Mouse (Mus musculus) lung, adult 10 weeks (tissue): ENCODE measurements around the gene Ufd1. TPM values are rescaled to one million over a fixed set of nuclear protein-coding genes. Genes with fewer than 3 reads are reported as not detected.

Source experiments
- polyA plus RNA-seq: library from polyadenylated mRNA; stranded (reverse); fragments of 350-450 nt; fragmentation: Illumina TruSeq; extraction: RNeasy Lipid Tissue Mini Kit (QIAGEN cat#74804); gene quantifications from one replicate; pipeline ENCODE4 v1.2.3, GENCODE M21; 2014; ENCODE audit warnings: low read depth, low replicate concordance; ENCODE audit not compliant: insufficient read depth

The Ufd1 gene
- 44.7 TPM for polyA plus RNA-seq

DNA sequence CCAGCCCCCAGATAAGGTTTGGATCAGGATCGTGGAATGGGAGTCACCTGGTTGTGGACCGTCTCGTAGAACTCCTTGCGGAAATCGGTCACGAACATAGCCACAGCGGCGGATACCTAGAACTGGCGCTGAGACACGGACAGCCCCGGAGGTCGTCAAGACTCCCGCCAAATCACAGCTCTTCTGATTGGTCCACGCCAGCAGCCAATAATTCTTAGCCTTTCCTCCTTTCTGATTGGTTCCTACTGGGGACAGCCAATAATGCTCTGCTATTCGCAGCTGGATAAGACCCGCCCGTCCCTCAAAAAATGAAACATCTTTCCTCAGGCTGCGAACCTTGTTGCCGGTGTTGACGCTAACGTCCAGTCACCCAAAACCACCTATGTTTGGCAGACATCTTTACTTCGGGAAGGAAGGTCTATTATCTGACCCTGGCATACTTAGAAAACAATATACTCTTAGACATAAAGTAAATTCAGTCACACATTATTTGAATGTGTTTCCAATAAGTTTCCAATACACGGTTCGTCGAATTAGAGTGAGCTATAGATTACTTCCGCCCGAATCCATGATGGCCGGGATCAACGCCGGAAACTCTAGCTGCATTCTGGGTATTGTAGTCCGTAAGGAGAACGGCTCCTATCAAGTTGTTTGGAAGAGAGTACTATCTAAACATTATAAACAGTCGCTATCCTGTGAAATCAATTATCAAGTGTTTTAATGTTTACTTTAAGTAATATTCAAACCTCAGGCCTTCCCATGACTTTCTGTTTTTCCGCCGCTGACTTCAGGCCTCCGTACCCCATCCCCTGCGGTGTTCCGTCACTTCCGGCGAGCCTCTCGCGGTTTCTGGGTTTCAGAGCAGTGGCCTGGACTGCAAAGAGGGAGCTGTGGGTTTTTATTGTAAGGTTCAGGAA is at the start of gene Ufd1, which contains the start of gene Cdc45:
Ufd1 (plus strand) TSS at position 312 of the 917 bp plus-strand sequence.
Cdc45 (minus strand) TSS at position 520 of the 917 bp plus-strand sequence.

DNA sequence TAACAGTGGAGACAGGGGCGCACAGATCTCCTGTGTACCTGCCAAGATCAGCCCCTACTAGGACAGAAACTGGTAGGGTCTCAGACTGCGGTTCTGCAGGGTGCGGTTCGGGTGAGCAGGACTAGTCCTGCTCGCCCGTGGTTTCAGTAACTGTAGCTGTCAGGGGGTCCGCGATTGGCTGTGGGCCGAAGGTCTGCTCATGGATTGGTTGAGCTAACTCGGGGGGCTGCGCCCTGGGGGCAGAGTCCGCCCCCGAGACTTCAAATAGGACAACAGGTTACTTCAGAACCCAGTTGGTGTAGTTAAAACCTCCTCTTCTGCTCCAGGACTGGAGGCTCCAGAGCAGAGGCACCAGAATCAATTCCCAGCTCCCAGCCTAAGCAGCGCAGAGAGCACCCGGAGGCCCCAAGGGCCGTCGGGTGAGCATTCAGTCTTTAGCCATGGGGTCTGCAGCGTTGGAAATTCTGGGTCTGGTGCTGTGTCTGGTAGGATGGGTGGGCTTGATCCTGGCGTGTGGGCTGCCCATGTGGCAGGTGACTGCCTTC is 35.0 kb upstream of the Ufd1 start, which contains the start of gene Cldn5:
Cldn5 (plus strand) TSS at position 292 of the 545 bp plus-strand sequence.

DNA sequence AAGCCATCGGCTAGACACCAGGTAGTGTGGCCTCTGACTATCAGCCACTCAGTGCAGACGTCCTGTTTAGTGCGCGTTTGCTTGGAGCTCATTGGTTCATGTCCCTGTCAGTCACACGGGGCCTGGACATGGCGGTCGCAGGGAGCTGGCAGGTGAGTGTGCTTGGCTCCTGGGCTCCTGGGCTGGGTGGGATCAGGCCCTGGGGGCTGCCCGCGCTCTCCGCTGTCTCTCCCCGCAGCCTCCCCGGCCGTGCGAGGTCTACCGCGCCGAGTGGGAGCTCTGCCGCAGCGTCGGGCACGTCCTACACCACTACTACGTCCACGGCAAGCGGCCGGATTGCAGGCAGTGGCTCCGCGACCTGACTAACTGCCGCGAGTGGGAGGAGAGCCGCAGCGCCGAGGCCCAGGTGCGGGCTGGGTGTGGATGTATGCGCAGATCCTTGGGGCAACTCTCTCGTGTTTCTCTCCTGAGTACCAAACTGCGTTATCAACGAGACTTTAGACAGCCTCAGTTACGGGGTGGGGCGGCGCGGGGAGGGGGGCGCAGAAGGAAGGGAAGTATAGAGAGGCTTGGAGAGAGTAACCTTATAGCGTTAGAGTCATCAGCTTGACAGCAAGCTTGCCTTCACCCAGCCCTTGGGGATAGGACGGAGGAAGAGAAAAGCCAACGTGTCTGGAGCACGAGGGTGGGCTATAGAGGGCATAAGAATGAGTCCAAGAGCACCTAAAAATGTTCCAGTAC is 25.1 kb downstream of the Ufd1 start, which contains the start of the genes 2510002D24Rik and Gm28539:
2510002D24Rik (plus strand) TSS at position 111 of the 741 bp plus-strand sequence.
Gm28539 (plus strand) TSS at position 117 of the 741 bp plus-strand sequence.

DNA sequence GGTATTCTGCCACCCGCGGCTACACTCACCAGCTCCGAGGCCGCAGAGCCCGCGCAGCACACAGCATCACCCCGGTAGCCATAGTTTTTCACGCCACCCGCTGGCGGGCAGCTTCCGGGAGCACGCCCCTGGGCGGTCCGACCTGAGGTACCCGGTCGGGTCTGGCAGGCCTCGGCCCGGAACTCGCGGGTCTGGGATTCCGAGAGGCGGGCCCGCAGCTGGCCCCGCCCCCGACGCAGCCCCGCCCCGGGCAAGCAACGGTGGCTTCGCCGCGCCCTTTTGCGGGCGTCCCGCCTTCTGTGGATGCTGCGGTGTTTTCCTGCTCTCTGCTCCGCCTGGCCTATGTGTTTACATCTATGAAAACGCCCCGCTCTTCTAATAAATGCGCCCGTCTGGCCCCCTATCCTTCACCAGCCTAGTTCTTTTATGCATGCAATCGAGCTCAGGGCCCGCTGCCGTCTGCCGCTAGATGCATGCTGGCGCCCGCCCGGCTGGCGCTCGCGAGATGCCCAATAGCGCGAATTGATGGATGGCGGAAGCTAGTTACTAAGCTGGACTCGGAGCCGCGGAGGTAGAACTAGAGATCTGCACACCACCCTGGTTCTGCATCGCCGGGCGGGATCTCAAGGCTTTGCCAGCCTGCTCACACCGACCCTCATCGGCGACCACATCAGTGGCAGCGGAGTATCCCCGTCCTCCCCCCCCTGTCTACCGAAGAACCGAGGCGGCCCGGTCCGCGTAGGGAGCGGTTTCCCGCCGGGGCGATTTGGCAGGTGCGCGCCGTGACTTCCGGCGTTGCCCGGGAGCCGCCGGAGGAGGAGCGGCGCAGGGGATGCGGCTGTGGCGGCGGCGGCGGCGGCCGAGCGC is 65.1 kb downstream of the Ufd1 start, which contains the start of the genes Mrpl40 and Hira:
Mrpl40 (minus strand) TSS at position 421 of the 867 bp plus-strand sequence.
Hira (plus strand) TSS at position 596 of the 867 bp plus-strand sequence.

Other genes starting within 250 kb of the Ufd1 start
- gene Tbx1, start 221.1 kb upstream of the Ufd1 start, polyA plus RNA-seq: 5.0 TPM
- 1.2 TPM for gene Gp1bb, start 189.4 kb upstream of the Ufd1 start, polyA plus RNA-seq
- gene Gm49601, start 185.4 kb upstream of the Ufd1 start, polyA plus RNA-seq: 0.51 TPM
- gene Sept5, start 181.8 kb upstream of the Ufd1 start, polyA plus RNA-seq: 8.3 TPM
- gene Cldn5, start 34.9 kb upstream of the Ufd1 start, polyA plus RNA-seq: 651 TPM
- gene Cdc45, start 208 bp downstream of the Ufd1 start, polyA plus RNA-seq: 2.5 TPM
- 23.5 TPM for gene 2510002D24Rik, start 24.8 kb downstream of the Ufd1 start, polyA plus RNA-seq
- not detected for gene Gm28539, start 24.8 kb downstream of the Ufd1 start, polyA plus RNA-seq
- 36.0 TPM for gene Mrpl40, start 65.1 kb downstream of the Ufd1 start, polyA plus RNA-seq
- 22.1 TPM for gene Hira, start 65.3 kb downstream of the Ufd1 start, polyA plus RNA-seq